Mouse (Mus musculus): ENCODE measurements around the gene Ppa1.

GRCm38 (mm10) chr10:61720331-61720730 is 72.0 kb downstream of the Ppa1 start:
- TF ChIP-seq ZC3H11A (IDR thresholded peaks at IDR 0.05; ENCODE audit: borderline replicate concordance, low read depth, low read length): no peak
- no peak for TF ChIP-seq ZNF384 (IDR thresholded peaks at IDR 0.05; ENCODE audit: low read depth, low read length)
